Mouse (Mus musculus): ENCODE results near the gene Cd68. TPM values are rescaled to one million over a fixed set of nuclear protein-coding genes. Genes with fewer than 3 reads are reported as not detected.

Cd68 gene
- polyA plus RNA-seq, 2 experiments: 16.6 to 20.5 TPM

GRCm38 (mm10) chr11:69665457-69665960, 444 bp downstream of the Cd68 start:
- H3K4me2 ChIP-seq (replicated peaks; ENCODE audit: low read depth, low read length, severe bottlenecking): no peak overlapping the region
- H3K36me3 ChIP-seq (ENCODE audit: control insufficient read depth, insufficient read depth, low read length): peaks cover 69% of the 10 kb centered on the region
- no peak for TF ChIP-seq POLR2A (IDR thresholded peaks at IDR 0.05; ENCODE audit: borderline replicate concordance, extremely low read depth, insufficient read depth, insufficient read length)
- no peak overlapping the region for H3K9ac ChIP-seq (ENCODE audit: low read depth, low read length, severe bottlenecking)
- H3K4me3 ChIP-seq (replicated peaks; ENCODE audit: low read length): no peak overlapping the region
- ATAC-seq (ENCODE audit: low FRiP score, low read depth): no peak
- H3K27ac ChIP-seq (replicated peaks; ENCODE audit: low read depth, low read length): no peak overlapping the region
- H3K27me3 ChIP-seq (ENCODE audit: control insufficient read depth, insufficient read depth, low read length): no peaks in the 10 kb centered on the region
- no peaks in the 10 kb centered on the region for H3K9me3 ChIP-seq (ENCODE audit: control insufficient read depth, low read length)
- peaks cover 21% of the 10 kb centered on the region for H3K4me1 ChIP-seq (ENCODE audit: control insufficient read depth, insufficient read depth, low read length)
- WGBS: 81% methylated on average over 9 of the region's 9 CpGs
- DNase-seq (ENCODE audit: low spot score): no peak

DNA sequence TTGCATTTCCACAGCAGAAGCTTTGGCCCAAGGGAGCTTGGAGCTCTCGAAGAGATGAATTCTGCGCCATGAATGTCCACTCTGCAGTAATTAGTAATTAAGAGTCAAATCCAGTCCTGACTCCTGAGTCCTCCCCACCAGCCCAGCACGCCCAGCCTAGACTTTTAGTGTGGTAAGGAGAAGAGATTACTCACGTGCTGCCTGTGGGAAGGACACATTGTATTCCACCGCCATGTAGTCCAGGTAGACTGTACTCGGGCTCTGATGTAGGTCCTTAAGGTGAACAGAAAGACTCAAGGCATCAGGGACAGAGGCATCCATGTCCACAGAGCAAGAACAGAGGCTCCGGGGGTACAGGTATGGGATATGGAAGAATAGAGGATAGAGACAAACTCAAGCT, 1.1 kb downstream of the Cd68 start:
- 92% methylated on average over 7 of the region's 7 CpGs for WGBS
- Histone ChIP-seq H3K9ac (ENCODE audit: low read depth, low read length, severe bottlenecking) (no peak overlapping the region), H3K36me3 (ENCODE audit: control insufficient read depth, insufficient read depth, low read length) (peaks cover 69% of the 10 kb centered on the region)

DNA sequence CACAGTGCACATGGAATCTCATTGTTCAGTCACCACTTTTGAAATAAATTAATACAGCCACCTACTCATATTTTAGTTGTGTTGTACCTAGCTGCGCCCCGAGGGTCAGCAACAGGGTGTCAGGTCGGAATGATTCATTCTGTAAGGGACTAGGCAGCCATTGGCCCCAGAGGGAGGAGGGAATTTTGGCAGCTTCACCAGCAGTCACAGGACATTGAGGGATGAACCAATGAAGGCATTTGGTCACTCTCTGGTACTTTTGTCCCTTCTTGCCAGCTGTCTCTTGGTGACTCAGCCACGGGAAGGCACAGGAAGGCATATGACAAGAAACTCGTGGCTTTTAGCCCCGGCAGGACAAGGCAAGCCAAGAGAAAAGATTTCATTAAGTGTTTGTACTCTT, 2.2 kb downstream of the Cd68 start:
- no peak for ATAC-seq (ENCODE audit: low FRiP score, low read depth)
- Histone ChIP-seq H3K4me2 (replicated peaks; ENCODE audit: low read depth, low read length, severe bottlenecking) (no peak overlapping the region), H3K9ac (ENCODE audit: low read depth, low read length, severe bottlenecking) (no peak overlapping the region), H3K4me1 (ENCODE audit: control insufficient read depth, insufficient read depth, low read length) (peaks cover 10% of the 10 kb centered on the region), H3K27me3 (ENCODE audit: control insufficient read depth, insufficient read depth, low read length) (no peaks in the 10 kb centered on the region), H3K27ac (replicated peaks; ENCODE audit: low read depth, low read length) (no peak overlapping the region; the same call in 1 of the 2 replicates), H3K9me3 (ENCODE audit: control insufficient read depth, low read length) (no peaks in the 10 kb centered on the region), H3K36me3 (ENCODE audit: control insufficient read depth, insufficient read depth, low read length) (peaks cover 64% of the 10 kb centered on the region), H3K4me3 (replicated peaks; ENCODE audit: low read length) (no peak overlapping the region)
- 84% methylated on average over 6 of the region's 6 CpGs for WGBS
- DNase-seq (ENCODE audit: low spot score): no peak
- no peak for TF ChIP-seq POLR2A (IDR thresholded peaks at IDR 0.05; ENCODE audit: borderline replicate concordance, extremely low read depth, insufficient read depth, insufficient read length)

More for the DNA sequence above, 1.1 kb downstream of the Cd68 start:
- no peak for DNase-seq (ENCODE audit: low spot score)
- no peaks in the 10 kb centered on the region for H3K9me3 ChIP-seq (ENCODE audit: control insufficient read depth, low read length)
- no peaks in the 10 kb centered on the region for H3K27me3 ChIP-seq (ENCODE audit: control insufficient read depth, insufficient read depth, low read length)
- H3K4me3 ChIP-seq (replicated peaks; ENCODE audit: low read length): no peak overlapping the region
- no peak for ATAC-seq (ENCODE audit: low FRiP score, low read depth)
- H3K4me2 ChIP-seq (replicated peaks; ENCODE audit: low read depth, low read length, severe bottlenecking): no peak overlapping the region
- no peak overlapping the region for H3K27ac ChIP-seq (replicated peaks; ENCODE audit: low read depth, low read length)
- H3K4me1 ChIP-seq (ENCODE audit: control insufficient read depth, insufficient read depth, low read length): peaks cover 15% of the 10 kb centered on the region
- TF ChIP-seq POLR2A (IDR thresholded peaks at IDR 0.05; ENCODE audit: borderline replicate concordance, extremely low read depth, insufficient read depth, insufficient read length): no peak

- peak overlapping the region; percentile 54 for H3K4me3 ChIP-seq (replicated peaks; ENCODE audit: low read length)
- H3K4me2 ChIP-seq (replicated peaks; ENCODE audit: low read depth, low read length, severe bottlenecking): peak overlapping the region; percentile 52
- whole genome bisulfite sequencing: 71% methylated on average over 13 of the region's 13 CpGs
- H3K9ac ChIP-seq (ENCODE audit: low read depth, low read length, severe bottlenecking): peak overlapping the region; percentile 64
- no peaks in the 10 kb centered on the region for H3K27me3 ChIP-seq (ENCODE audit: control insufficient read depth, insufficient read depth, low read length)
- no peak for DNase-seq (ENCODE audit: low spot score)
- peaks cover 10% of the 10 kb centered on the region for H3K4me1 ChIP-seq (ENCODE audit: control insufficient read depth, insufficient read depth, low read length)
- ATAC-seq (ENCODE audit: low FRiP score, low read depth): no peak
- peaks cover 64% of the 10 kb centered on the region for H3K36me3 ChIP-seq (ENCODE audit: control insufficient read depth, insufficient read depth, low read length)
- TF ChIP-seq POLR2A (IDR thresholded peaks at IDR 0.05; ENCODE audit: borderline replicate concordance, extremely low read depth, insufficient read depth, insufficient read length): no peak
- peak overlapping the region; percentile 93 for H3K27ac ChIP-seq (replicated peaks; ENCODE audit: low read depth, low read length)
- H3K9me3 ChIP-seq (ENCODE audit: control insufficient read depth, low read length): no peaks in the 10 kb centered on the region
Observed at GRCm38 (mm10) chr11:69662967-69663671, 2.8 kb downstream of the Cd68 start.

- peak; percentile 92 for ATAC-seq (ENCODE audit: low FRiP score, low read depth)
- WGBS: under 1% methylated on average over 48 of the region's 48 CpGs
- Histone ChIP-seq H3K4me2 (replicated peaks; ENCODE audit: low read depth, low read length, severe bottlenecking) (peak within 1 kb of the TSS; percentile 52), H3K9me3 (ENCODE audit: control insufficient read depth, low read length) (no peaks in the 10 kb centered on the region), H3K36me3 (ENCODE audit: control insufficient read depth, insufficient read depth, low read length) (peaks cover 64% of the 10 kb centered on the region), H3K27ac (replicated peaks; ENCODE audit: low read depth, low read length) (peak within 1 kb of the TSS; percentile 93), H3K9ac (ENCODE audit: low read depth, low read length, severe bottlenecking) (peak within 1 kb of the TSS; percentile 64), H3K27me3 (ENCODE audit: control insufficient read depth, insufficient read depth, low read length) (no peaks in the 10 kb centered on the region), H3K4me3 (replicated peaks; ENCODE audit: low read length) (peak within 1 kb of the TSS; percentile 54), H3K4me1 (ENCODE audit: control insufficient read depth, insufficient read depth, low read length) (peaks cover 10% of the 10 kb centered on the region)
- DNase-seq (ENCODE audit: low spot score): peak; percentile 94
- peak; percentile 90; the same call in 1 of the 2 replicates for TF ChIP-seq POLR2A (IDR thresholded peaks at IDR 0.05; ENCODE audit: borderline replicate concordance, extremely low read depth, insufficient read depth, insufficient read length)
Observed at GRCm38 (mm10) chr11:69662213-69662966, 3.6 kb downstream of the Cd68 start, which contains the start of gene Mpdu1. TSS of gene Mpdu1 (minus strand) at chr11:69662642.
